Mouse (Mus musculus): ENCODE results near the gene Trim27. TPM values are rescaled to one million over a fixed set of nuclear protein-coding genes. Genes with fewer than 3 reads are reported as not detected.
A peak's percentile ranks its signal among the peaks of the same experiment; 100 is the strongest.

Gene Trim27
- total RNA-seq, 2 experiments from 2014 or later, result 142 to 167 TPM

DNA sequence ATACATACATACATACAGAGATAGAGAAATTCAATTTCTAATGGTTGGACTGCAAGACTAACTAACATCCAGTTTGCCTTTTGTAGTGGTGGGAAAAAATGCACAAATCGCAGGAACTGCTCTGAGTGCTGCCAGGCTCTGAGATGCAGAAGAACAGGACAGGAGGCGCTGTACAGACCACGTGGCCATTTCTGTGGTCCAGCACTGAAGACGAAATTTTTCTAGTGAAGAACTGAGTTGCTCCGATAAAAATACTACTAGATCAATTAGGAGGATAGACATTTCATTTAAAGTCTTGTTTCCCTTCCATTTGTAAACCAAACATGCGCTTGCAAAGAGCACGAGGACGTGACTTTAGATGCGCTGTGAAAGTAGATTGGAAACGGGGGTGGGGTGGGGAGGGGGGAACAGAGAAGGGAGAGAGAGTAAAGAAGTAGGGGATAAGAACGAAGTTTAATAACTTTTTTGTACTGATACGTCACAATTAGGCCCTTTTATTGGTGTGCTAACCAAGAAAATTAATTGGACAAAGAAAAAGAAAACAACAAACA is 7.6 kb upstream of the Trim27 start:
- no peak for ATAC-seq (replicated peaks; ENCODE audit: poor library complexity, severe bottlenecking)

DNA sequence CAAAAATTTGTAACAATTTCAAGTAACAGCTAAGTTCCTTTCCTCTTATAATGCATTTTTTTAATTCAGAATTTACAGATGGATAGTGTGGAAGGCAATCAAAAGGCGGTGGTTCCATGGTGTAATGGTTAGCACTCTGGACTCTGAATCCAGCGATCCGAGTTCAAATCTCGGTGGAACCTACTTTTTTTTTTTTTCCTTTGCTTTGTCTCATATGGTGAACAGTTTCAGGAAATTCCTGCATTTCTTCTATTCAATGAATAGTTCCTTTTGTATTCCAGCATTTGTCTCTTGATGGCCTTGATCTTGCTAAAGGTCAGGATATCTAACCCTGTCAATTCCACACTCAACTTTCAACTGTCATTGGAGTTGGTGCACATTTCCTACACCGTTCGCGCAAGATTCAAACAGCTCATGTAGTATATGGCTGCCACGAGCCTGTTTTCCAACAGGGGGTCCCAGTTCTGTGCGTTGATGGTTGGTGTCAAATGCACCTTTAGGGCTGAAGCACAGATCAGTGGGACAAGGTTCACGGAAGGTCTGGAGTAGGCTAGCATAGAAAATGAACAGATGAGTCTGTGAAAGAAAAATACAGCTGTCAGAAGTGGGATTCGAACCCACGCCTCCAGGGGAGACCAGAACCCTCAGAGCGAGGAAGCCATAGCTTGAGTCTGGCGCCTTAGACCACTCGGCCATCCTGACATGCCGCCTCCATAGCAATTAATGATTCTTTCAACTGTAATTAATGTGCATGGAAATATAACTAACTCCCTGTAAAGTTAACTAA is 6.8 kb upstream of the Trim27 start:
- ATAC-seq (replicated peaks; ENCODE audit: poor library complexity, severe bottlenecking), result peak; percentile 45

DNA sequence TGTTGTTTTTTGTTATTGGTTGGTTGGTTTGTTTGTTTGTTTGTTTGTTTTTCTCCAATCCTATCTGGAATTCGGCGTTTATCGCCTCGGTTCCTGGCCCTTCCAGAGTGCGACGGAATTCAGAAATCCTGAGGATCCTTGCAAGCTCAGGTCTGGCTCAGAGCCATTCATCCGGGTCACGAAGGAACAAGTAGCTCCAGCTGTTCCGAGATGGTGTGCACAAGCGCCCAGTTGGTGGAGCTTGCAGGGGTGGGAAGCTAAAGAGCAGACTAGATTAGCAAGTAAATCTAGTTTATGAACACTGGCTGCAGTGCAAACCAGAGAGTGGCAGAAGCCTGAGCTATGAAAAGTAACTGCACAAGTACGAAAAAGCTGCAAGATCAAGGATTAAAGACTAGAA is 6.2 kb upstream of the Trim27 start:
- no peak for ATAC-seq (replicated peaks; ENCODE audit: poor library complexity, severe bottlenecking)

DNA sequence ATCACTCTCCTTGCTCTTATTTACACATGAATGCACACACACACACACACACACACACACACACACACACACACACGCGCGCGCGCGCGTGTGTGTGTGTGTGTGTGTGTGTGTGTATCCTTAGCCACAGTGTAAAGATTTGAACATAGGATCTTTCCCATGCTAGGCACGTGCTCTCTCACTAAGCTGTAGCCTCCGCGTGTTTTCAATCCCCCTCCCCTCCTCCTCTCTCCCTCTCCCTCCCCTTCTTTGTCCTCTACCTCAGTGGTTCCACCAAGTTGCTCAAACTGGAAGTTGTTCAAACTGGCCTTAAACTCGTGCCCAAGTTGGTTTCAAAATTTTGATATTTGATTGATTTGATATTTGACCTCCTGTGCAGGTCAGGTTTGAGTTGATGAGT is 2.5 kb upstream of the Trim27 start:
- ATAC-seq (replicated peaks; ENCODE audit: poor library complexity, severe bottlenecking), result no peak

DNA sequence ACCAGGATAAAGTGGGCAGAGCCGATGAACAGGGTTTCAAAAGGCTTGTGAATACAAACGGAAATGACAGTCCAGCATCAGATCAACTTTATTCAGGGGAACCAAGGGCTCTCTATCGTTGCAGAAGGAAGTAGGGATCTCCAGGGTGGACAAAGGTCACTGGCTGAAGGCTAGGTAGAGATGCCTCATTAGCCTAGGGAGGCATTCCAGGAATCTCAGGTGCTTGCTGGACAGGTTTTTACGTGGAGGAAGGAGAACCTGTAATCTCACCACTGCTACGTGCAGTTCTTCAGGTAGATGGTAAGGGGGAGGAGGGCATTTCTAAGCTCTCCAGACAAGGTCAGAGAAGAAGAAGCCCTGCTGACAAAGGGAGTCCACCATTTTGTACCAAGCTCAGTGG is 1.6 kb upstream of the Trim27 start:
- no peak for ATAC-seq (replicated peaks; ENCODE audit: poor library complexity, severe bottlenecking)

DNA sequence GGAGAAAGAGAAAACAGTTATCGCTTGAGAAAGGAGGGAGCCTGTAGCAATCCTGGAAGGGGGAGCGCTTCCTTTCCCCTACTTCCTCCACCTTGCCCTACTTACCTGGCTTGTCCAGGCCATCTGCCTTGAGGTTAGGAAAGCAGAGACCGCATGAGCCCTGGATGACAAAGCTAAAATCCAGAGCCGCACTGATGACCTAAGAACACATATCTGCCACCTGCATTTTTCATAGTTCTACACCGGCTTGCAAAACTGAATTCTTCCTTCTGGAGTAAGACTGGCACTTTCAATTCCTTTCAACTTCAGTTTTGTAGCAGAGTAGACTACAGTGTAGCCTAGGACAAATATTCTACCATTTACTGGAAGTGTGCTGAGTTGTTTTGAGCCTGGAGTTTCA is 881 bp upstream of the Trim27 start:
- peak; percentile 40 for ATAC-seq (replicated peaks; ENCODE audit: poor library complexity, severe bottlenecking)

DNA sequence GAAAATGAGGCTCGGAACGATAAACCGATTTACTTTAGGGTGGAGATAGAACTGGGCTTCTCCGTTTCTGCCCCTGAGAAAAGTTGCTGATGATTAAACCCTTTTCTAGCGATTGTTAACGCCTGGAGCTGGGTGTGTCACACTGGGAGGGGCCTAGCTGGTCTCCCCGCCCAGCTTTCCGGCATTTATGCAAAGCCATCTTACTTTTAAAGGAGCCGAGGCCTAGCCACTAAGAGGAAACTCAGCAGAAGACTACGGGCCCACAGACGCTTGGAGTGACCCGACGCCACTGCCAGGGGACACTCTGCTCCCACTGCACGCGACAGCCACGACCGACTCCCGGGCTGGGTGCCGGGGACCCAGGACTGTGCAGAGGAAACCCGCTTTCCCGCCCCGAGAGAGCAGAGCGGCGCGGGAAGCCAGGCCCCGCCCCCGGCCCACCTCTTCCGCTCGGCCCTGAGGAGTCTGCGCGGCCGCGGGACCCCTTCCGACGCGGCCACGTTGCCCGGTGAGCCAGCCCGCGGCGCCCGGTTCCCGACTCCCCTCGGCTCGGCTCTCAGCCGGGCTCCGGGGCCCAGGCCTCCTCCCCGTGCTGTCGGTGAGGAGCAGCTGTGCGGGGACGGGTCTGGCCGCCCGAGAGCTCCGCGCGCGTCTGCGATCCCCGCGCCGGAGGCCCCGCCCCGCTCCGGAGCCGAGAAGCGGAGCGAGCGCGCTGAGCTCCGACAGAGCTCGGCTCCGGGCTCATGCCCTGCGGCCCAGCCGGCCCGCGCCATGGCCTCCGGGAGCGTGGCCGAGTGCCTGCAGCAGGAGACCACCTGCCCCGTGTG is 692 bp downstream of the Trim27 start:
- peak; percentile 57 for ATAC-seq (replicated peaks; ENCODE audit: poor library complexity, severe bottlenecking)

DNA sequence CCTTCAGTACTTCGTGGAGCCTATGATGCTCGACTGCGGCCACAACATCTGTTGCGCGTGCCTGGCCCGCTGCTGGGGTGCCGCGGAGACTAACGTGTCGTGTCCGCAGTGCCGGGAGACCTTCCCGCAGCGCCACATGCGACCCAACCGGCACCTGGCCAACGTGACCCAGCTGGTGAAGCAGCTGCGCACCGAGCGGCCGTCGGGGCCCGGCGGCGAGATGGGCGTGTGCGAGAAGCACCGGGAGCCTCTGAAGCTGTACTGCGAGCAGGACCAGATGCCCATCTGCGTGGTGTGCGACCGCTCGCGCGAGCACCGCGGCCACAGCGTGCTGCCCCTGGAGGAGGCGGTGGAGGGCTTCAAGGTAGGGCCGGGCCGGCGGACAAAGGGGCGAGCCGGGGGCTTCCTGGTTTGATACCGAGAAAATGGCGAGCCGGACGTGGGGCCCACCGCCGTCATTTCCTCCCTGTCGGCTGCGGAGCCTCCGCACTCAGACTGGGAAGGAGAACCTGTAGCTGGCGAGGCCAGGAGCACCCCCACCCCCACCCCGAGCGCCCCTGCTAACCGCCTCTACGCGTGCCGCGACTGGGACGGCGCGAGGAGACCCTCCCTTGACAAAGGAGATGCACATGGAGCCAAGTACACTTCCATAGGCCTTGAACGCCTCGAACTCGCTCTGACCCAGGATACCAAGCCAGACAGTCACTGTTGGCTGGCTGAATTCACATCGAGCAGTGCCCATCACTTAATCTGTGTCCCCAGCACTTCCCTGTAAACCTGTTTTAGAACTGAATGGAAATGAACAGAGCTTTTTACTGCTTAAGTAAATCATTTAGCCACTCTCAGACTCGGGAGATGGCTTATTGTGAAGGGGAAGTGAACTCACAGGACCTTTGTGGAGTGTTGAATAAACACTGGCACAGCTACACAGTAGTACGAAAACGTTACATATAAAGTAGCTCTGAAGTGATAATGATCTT is 1.6 kb downstream of the Trim27 start:
- peak; percentile 51 for ATAC-seq (replicated peaks; ENCODE audit: poor library complexity, severe bottlenecking)

DNA sequence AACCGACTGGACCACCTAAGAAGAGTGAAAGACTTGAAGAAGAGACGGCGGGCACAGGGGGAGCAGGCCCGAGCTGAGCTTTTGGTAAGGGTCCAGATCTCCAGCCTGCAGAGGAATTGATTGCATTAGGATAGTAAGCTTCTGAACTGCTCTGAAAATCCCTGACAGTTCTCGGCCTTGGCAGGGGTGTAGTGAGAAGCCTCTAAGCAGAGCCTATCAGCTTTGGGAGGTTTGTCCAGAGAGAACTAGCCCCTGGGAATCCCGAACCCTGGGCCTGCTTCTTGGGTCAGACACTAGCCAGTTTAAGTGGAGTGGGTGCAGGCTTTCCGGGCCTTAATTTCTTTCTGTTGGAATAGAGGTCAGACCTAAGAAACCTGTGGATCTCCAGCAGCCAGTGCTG is 2.8 kb downstream of the Trim27 start:
- ATAC-seq (replicated peaks; ENCODE audit: poor library complexity, severe bottlenecking), result no peak

DNA sequence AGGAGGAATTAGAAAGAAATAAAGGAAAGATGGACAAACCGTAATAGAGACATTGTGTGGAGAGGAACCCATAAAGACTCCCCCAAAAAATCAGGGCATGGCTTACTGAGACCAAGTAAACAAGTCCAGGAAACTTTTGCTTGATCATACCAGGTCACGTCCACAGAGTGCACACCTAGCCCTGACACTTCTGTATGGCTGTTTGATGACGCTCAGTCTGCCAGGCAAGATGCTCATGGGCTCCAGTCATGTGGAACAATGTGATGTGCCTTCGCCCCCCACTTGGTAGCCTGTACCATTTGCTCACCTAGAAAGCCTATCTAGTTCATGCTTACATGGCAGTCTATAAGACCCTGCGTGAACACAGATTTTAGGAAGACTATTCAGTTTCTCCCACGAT is 3.8 kb downstream of the Trim27 start:
- no peak for ATAC-seq (replicated peaks; ENCODE audit: poor library complexity, severe bottlenecking)

DNA sequence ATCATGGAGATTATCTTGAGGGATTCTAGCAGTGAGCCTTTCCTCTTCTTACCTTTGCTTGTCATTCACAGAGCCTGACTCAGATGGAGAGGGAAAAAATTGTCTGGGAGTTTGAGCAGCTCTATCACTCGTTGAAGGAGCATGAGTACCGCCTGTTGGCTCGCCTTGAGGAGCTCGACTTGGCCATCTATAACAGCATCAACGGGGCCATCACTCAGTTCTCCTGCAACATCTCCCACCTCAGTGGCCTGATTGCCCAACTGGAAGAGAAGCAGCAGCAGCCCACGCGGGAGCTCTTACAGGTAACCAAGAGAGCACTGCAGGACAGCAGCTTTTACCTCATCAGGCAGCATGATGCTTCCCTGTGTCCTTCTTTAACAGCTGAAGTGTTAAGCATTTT is 4.4 kb downstream of the Trim27 start:
- ATAC-seq (replicated peaks; ENCODE audit: poor library complexity, severe bottlenecking), result no peak

DNA sequence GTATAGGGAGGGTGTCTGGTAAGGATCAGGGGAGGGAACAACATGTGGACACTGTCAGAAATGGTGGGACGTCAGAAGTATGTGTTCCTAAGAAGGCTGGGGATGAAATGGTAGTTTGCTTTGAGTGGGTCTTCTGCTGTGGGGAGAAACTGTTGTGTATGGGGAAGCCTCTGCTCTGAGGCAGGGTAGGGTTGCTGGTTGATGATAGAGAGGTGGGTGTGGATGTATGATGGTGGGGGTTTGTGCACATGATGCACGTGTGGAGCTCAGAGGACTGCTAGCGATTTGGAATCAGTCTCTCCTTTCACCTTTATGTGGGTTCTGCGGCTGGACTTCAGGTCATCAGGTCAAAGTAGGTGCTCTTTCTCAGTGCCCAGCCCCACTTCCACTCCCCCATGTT is 6.3 kb downstream of the Trim27 start:
- no peak for ATAC-seq (replicated peaks; ENCODE audit: poor library complexity, severe bottlenecking)

DNA sequence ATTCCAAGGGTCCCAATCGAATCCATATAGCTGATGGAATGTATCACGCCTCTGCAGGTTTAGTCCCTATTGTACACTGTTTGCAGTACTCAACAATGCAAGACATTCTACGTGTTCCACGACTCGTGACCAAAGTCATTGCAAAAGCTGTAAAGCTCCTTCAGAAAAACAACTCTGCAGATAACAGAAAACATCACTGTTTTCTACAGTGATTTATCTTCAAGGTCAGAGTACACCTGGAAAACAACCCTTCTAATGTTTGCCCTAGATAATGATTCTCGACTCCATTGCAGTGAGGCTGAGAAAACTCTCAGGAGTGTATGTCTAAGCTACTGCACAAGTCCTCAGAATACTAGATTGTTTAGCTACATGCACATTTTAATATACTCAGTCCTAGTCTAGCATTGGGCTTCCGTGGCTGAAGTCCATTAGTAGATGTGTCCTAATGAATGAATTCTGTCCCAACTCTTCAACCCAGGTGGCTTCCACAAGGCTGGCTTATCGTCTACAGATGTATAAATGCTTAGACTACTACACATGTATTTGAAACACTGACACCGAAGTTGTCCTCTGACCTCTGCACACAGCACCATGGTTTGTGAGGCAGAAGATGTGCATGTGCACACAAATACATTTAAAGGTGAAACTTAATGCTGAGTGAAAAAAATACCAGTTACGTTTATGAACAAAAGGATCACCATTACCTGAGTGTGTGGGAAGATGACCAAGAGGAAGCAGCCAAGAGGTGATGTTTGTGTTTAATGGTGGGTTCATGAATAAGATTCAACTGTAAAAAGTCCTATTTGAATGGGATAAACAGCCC is 16.4 kb downstream of the Trim27 start:
- no peak for ATAC-seq (replicated peaks; ENCODE audit: poor library complexity, severe bottlenecking)

DNA sequence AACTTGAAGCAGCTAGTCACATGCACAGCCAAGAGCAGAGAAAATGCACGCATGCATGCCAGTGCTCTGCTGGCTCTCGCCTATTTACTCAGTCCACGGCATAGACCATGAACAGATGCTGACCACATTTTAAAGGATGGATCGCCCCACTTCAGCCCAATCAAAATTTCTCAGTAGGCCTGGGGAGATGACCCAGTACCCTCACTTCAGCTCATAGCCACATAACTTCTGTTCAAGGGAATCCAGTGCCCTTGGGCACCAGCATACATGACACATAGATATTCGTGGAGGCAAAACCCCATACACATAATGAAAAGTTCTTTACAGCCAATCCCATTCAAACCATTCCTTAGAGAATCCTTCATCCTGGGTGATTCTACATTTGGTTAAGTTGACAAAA is 18.5 kb downstream of the Trim27 start:
- no peak for ATAC-seq (replicated peaks; ENCODE audit: poor library complexity, severe bottlenecking)

DNA sequence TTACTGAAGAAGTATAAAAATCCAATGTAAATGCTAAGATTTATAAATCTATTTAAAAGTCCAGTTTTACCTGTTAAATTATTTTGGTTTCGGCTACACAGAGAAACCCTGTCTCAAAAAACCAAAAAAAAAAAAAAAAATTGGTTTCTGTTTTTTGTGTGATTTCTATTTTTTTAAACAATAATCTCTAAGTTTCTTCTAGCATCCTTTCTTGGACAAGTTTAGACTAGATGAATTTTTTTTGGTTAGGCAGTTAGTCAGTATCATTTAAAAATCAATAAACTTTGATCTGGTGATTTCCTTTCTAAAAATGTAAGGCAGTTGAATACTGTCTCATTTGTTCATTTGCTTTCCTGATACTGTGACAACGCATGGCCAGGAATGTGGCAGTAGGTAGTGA is 19.1 kb downstream of the Trim27 start:
- no peak for ATAC-seq (replicated peaks; ENCODE audit: poor library complexity, severe bottlenecking)

DNA sequence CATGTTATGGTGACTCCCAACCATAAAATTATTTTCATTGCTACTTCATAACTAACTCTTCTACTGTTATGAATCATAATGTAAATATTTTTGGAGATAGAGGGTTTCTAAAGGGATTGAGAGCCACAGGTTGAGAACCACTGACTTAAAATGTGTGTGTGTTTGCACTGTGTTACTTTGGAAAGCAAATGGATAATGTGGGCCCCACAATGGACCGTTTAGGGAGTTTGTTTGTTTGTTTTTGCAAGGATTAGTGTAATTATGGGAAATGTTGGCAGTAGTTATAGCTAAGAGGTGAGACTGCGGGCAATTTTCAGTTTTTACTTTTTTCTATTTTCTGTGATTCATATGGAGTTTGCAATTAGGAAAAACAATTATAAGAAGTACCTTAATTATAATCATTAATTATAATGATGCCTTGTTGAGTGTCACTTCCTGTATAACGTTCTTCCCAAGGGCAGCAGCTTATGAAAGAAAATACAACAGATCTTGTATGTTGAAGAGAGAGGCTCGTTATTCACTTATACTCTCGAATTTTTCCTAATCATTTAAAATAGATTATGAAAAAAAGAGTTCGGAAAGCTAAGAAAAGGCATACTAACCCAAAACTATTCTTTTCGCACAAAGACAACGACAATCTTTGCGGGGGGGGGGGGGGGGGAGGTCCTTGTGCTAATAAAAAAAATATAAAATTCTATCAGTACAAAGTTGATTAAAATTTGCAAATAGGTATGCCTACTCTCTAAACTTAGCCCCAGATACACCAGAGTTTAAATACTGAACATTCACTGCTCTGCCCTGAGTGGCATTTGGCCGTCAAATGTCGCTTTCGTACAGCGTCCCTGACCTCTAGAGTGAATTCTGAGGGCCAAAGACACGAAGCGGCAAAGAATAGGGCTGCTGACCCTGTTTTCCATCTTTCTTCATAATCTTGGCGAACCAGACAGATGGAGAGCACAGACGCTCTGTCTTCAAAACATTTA is 20.1 kb downstream of the Trim27 start:
- peak; percentile 61 for ATAC-seq (replicated peaks; ENCODE audit: poor library complexity, severe bottlenecking)

DNA sequence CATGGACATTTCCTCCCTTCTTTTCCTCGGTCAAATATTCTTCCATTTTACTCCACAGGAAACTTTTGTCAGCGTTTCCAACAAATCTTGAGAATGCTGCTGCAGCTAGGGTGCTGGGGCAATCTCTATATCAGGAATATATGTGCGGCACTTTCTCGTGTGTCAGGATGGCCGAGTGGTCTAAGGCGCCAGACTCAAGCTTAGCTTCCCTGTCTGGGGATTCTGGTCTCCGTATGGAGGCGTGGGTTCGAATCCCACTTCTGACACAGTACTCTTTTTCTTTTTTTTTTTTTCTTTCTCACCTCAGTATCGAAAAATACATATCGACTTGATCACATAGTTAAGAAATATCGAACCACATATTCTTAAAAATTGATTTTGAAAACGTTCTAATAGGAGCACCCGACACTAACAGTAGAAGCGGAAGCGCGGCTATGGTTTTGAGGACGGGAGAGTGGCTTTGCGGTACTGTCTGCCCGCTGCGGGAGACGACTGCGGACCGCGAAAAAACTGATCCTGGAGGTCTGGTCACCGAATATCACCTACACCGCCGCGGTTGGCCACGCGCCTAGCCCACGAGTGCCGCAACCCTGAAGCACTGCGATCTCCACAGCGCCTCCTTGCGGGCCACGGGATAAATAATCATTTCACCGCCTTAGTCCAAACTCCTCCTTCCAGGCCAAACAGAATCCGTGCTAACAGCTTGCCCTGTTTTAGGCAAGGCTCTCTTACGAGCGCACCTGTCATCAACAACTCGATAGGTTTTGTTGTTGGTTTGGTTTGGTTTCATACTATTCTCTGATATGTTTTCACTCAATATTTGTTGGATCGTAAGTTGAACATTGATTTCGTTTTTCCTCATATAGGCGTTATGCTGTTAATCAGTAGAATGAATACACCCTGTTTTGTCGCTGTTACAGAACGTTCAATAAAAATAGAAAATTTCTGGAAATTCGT is 21.1 kb downstream of the Trim27 start:
- peak; percentile 93 for ATAC-seq (replicated peaks; ENCODE audit: poor library complexity, severe bottlenecking)
